Mouse (Mus musculus) liver, postnatal 0 days (tissue): ENCODE results near the gene Tet1.

ENCODE experiments used
- CTCF ChIP-seq: sonication (generic); IDR thresholded peaks from 2 replicates; pipeline ENCODE4 v1.5.1; 2016; ENCODE audit warnings: antibody characterized with exemption, low read depth
- EP300 ChIP-seq: IDR thresholded peaks from 2 replicates; pipeline ENCODE4 v1.6.1; 2016; ENCODE audit warnings: antibody characterized with exemption, low read depth, mild to moderate bottlenecking

- TF ChIP-seq CTCF (no peak), EP300 (no peak)
Measured at GRCm38 (mm10) chr10:62901826-62902225, 7.0 kb downstream of the Tet1 start.
